Mouse (Mus musculus): Measurements from ENCODE around the gene Uvrag.

Gene Uvrag

DNA sequence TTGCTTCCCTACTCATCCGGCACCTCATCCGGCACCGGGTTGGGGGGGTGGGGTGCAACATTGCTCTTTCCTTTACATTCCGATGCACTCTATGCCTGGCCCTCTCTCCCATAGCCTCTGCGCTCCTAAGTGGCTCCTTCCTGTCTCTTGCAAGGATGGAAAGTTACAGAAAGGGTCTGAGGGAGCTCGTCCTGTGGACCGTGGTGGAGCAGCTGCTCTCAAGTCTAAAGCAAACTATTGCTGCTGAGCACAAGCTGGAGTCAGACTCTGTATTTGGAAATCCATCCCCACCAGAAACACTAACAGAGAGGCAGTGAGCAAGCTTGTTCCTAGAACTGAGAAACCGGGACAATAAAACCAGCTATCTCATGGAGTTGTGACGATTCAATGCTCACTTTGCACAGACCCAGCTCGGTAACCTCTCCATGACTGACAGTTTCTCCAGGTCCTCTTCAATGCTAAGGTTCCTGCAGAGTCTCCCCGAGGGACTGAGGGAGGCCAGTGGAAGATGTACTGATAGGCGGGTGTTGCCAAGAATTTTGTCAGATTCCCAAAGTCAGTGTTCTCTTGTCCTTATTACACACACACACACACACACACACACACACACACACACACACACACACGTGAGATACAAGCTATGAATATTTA, 975 bp downstream of the Uvrag start:
- DNase-seq (ENCODE audit: low read depth, low spot score) = no peak

DNA sequence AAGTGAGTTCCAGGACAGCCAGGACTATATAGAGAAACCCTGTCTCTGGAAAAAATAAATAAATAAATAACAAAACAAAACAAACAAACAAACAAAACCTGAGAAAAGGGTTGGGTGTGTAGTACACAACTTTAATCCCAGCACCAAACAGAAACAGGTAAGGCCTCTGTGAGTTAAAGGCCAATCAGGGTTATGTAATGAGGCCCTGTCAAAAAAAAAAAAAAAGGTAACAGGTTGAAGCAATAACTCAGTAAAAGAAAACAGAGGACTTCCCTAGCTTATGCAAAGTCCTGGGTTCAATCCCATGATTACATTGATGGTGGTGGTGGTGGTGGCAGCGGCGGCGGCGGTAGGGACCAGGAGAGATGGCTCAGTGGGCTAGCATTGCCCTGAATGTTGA, 3.4 kb downstream of the Uvrag start:
- no peak for DNase-seq (ENCODE audit: low read depth, low spot score)

DNA sequence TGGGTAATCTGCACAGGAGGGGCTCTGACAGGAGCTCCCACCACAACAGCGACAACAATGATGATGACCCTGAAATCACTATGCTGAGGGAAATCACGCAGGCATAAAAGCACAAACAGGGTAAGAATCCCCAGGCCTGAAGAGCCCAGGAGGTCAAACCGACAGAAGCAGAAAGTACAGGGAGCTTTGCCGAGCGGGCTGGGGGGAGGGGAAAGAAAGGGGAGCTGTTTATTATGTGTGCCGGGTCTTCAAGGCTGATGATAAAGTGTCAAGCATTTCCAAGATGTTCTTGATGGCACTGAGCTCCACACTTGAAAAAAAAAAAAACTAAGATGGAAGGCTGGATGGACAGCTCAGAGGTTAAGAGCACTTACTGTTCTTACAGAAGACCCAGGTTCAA, 4.2 kb downstream of the Uvrag start:
- DNase-seq (ENCODE audit: low read depth, low spot score) = no peak

DNA sequence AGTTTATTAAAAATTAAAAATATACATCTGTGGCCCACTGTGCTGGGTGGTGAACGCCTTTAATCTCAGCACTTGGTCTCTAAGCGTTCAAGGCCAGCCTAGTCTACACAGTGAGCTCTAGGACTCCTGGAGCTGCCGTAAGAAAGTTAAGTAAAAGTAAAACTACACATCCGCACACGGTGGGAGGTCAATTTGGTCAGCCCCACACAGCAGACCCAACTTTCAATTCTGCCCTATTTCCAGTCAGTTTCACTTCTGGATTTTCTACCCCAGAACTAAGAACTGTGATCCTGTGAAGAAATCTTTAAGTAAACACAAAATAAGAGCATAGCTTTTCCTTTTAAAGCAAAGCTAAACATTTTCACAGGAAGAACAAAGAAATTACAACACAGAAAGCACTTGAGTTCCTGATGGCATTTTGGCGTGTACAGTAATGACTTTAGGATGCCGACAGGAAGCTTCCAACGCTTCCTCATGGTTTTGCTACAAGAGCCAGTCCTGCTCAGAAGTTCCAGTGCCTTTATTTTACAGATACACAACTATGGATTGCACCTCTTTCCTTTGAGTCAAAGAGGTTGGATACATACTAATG, 7.0 kb downstream of the Uvrag start:
- no peak for DNase-seq (ENCODE audit: low read depth, low spot score)

DNA sequence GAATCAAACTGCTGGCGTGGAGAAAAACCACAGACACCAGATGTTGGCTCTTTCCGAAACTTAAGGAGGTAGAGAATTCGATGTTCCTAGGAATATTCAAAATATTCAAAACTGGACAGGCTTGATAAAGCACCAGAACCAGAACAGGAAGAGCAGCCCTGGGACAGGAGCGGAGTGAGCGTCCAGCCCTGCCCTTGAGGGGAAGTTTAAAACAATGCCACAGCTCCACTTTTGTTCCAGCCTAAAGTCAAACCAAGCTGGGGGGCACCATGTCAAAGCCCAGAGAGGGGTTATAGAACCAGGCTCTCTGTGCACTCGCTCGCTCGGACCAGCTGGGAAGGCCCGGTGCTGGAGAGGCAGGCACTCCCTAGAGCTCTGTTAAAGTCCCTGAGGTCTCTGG, 8.3 kb downstream of the Uvrag start:
- no peak for DNase-seq (ENCODE audit: low read depth, low spot score)

DNA sequence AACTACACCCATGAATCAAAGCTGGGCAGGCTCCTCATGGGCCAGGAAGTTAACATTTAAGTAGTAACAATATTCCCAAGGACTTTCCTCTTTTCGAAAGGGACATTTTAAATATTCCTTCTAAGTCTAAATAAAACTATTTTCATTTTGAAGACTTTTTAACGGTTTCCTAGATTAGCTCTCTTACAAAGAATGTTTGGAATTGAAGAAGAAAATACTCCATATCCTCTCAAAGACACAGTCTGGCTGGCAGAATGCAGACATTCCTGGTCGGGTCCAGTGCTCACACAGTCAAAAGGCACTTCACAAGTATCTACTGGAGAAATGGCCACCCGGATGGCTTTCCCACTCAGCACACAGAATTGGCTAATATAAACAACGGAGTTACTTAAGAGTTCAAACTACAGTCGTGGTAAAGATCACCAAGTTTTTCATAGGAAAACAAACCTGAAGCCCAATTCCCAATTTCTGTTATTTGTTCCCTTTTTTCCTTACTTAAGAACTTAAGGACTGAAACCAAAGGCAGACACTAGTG, 9.1 kb downstream of the Uvrag start:
- no peak for DNase-seq (ENCODE audit: low read depth, low spot score)

DNA sequence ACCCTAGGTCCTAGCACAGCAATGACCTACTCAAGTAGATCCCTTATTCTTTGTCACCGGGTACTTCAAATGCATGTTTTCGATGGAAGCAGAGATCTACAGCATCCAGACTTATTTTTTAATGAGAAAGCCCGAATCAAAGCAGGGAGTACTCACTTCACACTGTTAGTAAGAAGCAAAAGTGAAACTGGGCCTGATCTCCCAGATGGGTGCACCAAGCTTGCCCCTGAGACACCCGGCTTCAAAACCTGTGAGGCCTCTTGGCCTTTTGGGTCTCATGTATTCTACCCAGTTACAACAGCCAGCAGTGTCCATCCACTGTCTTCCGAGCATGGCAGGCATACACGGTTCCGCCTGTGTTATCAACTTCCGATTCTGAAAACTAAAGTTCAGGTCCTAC, 12.0 kb downstream of the Uvrag start:
- DNase-seq (ENCODE audit: low read depth, low spot score) = no peak

DNA sequence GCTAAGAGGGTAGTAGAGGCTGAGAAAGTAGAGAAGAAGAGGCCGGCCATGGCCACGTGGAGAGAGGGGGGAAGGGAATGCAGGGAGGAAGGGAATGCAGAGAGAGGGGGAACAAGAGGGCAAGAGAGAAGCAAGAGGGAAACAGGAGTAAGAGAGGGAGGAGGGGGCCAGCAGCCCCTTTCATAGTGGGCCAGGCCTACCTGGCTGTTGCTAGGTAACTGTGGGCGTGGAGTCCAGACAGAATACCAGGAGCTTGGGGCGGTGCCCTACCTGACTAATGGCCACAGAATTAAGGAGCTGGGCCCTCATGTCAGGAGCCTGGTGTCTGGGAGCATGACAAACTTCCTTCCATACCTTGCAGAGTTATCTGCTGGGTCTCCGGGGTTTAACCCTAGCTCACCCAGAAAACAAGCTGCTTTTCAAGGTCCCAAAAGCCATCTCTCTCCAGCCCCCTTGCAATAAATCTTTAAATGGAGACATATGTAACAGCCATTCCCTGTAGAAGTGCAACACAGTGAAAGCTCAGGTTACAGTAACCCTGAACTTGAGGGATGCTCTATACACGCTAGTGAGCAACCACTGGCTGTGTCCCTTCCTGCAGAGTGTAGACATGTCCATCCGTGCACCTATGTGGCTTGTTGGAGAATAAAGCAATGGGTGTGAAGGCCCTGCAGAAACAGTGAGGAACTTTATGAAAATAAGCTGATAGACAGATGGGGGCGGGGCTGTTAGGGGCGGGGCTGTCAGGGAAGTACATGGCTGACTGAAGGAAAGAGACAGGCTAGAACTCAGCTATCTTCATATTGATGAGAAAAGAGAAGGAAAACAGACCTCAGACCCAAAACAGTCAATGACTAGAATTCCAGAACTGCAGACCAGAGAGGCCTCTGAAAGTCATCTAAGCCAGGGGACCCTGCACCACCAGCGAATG, 12.7 kb downstream of the Uvrag start:
- no peak for DNase-seq (ENCODE audit: low read depth, low spot score)

DNA sequence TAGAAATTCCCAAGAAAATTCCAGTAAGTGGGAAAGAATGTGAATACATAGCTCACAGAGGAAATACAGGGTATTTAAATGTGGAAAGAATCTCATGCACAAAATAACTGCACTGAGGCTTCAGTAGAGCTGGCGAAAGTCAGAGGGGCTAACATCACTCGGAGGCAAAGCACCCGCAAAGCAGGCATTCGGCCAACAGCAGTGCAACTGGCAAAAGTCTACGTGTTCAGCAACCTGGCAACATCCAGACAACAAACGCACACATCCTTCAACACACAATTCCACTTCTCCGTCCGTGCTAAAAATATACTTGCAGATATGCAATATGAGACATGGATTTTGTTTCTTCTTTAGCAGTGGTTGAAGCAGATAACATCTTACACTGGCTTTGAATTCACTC, 14.9 kb downstream of the Uvrag start:
- DNase-seq (ENCODE audit: low read depth, low spot score) = no peak

DNA sequence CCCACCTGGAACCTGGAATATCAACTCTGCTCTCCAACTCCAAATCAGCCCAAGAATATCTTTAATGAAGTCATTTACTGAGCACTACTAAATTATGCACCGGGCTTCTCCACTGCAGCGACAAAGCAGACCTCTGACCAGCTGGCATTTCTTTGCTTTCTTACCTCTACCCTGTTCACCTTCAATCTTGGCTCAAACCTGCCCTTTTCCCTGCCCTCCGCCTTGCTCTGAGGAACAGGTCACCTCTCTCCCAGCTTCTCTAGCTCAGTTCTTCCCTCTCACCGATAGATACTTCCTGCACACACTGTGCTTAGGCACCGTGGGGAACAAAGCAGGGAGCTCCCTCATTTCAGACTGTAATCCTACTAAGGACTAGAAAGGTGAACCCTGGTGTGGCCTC, 18.3 kb downstream of the Uvrag start:
- DNase-seq (ENCODE audit: low read depth, low spot score) = no peak

DNA sequence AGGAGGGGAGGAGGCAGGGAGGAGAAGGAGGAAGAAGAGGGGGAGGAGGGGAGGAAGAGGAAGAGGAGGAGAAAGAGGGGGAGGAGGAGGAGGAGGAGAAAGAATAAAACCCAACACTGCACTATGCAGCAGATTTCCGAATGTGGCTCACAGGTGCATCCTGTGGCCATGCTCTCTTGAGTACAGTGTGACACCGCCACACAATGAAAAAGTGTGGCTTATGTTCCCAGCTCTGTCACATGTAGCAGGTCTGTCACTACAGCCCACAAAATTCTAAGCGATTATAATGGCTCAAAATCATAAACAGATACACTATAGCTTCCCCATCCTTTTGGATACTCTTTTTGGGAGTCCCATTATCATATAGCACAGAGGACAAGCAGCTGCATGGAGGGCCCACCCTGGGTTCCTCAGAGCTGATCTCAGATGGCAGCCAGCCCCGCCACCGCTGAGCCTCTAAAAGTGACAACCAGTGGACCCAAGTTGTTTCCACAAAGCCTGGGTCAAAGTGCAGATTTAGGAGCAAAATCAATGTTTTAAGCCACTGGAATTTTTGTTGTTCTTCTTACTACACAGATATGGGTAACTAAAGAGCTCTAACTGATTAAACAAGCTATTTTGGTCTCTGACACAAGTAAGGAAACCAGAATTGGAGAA, 19.9 kb downstream of the Uvrag start:
- DNase-seq (ENCODE audit: low read depth, low spot score) = no peak

DNA sequence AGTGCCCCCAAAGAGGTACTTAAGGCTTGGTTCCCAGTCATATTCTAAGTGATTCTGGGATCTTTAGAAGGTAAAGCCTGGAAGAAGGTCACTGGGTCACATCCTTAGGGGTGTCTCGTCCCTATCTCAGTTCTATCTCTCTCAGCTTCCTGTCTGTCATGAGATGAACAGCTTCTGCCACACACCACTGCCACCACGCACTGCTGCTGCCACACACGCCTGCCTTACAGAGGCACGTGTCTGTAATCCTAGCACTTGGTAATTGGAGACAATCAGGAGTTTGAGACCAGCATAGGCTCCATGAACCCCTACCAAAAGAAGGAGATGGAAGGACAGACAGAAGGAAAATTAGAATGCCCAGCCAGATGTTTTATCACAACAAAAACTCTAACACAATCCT, 20.9 kb downstream of the Uvrag start:
- no peak for DNase-seq (ENCODE audit: low read depth, low spot score)

DNA sequence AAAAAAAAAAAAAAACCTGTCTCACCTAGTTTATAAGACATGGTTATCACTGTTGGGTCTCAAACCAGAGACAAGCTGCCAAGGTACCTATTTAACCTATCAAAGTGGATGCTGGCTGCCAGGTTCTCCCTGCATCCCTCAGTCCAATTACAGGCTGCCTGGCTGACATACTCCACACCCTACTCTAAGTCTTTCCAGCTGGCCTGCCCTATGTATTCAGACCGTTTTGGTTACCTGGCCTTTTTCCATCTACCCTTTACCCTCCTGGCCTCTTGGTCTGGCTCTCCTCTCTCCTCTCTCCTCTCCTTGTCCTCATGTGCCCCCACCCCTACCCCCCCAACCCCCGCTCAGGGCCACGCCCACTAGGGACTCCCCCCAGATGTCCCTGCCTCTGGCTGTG, 24.2 kb downstream of the Uvrag start:
- no peak for DNase-seq (ENCODE audit: low read depth, low spot score)

DNA sequence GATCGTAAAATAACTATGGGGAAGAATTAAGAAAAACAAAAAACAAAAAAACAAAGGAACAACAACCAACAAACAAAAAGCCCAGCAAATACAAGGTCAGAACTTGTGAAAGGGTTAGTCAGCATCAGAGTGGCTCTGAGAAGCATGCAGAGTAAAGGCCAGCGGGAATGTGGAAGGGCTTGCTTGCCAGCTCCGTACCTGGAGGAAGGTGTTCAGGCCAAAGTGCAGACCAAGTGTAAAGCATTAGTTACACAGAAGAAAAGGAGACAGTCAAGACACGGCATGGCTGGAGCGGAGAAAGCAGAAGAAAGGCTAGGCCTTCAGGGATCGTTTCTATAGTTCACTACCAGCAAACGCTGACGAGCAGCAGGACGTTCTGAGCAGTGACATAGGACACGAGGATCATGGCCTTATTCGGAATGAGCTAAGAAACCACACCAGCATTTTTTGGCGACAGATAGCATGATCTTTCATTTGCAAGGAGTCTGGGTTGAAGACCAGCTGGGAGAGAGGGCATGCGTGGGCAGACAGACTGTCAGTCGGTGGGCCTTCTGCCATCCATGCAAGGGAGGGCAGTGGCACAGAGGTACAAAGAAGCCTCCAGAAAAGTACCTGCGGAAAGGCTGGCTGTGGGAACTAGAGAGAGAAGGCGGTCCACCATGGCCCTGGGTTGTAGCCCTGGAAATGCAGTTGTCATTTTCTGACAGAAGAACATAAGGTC, 26.8 kb downstream of the Uvrag start:
- DNase-seq (ENCODE audit: low read depth, low spot score) = no peak

DNA sequence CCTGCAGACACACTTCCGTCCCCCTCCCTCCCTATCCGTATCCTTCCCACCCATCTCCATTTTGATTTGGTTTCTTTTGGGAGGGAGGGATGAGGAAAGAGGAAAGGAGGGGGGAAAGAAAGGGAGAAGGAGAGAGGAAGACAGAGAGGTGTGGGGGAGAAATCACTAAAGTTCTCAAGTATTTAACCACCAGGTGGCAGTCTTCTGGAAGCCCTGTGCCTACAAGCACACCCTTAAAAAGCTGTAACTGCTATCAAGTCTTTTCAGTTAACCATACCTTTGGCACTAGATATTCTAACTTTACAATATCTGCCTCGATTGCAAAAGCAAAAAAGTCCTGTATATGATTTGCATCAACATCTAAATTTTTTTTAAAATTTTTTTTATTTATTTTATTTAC, 33.4 kb downstream of the Uvrag start:
- no peak for DNase-seq (ENCODE audit: low read depth, low spot score)

DNA sequence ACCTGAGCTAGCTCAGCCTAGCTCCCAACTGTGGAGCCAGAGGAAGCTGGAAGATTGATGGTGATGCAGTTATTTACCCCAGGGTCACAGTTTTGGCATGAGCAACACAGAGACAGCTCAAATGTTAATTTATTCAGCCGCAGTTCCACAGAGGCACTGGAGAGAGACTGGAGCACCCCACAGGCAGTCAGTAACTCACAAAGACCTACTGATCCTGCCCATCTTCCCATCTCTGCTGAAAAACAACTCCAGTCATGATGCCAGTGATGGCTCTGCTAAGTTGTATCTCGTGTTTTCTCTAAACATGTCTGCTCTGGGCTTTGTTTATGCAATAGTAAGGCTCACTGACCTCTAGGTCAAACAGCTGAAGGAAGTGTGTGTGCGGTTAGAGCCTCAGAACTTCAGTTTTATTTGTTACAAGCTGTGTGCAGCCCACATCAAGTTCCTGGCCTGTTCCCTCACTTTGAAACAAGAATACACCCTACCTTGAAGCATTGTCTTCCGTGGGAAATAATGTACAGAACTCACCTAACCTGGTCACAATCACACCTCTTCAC, 34.1 kb downstream of the Uvrag start:
- DNase-seq (ENCODE audit: low read depth, low spot score) = no peak

DNA sequence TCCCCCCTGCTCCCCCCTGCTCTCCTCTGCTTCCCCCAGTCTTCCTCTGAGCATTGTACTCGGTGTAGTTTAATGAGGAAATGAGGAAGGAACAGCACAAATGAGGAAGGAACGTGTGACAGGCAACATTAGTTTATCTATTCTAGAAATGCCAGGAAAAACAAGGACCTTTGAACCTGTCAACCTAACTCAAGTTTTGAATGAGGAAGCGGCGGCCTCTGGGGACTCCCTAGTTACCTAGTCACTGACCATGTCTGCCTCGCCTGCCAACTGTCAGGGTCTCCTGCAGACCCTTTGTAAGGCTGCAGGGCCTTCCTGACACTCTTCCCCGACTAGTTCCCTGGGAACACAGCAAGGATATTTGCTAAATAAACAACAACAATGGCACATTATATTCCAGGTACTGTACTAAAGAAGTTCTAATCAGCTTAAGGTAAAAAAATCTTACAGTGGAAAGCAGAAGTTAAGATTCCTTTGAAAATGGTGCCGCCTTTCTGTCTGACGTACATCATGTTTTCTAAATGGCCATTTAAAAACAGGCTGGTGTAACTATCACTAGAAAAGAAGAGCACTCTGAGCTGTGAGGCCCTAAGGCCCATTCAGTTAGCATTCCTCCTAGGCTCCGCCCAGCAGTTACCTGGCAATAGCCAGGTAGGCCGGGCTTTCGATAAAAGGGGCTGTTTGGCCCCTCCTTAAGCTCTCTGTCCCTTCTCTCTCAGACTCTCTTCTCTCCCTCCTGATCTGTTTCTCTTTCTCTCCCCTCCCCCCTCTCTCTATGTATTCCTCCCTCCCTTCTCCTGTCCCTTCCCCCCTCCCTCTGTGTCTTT, 39.0 kb downstream of the Uvrag start:
- no peak for DNase-seq (ENCODE audit: low read depth, low spot score)

DNA sequence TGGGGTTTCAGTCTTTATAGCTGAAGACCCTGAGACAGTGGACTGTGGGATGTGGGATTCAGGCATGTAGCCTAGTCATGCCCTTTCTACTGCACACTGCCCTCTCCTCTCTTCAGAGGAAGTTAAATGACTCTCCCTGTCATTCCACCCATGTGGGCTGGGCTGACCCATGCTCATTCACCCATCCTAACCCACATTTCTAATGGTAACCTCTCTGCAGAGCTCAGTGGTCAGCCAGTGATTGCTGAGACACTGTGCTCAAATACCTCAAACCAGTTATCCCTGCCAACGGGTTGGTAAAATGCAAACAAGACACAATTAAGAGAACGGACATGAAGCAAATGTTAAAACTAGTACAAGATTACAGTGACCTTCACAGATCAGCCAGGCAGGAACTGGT, 39.9 kb downstream of the Uvrag start:
- no peak for DNase-seq (ENCODE audit: low read depth, low spot score)

DNA sequence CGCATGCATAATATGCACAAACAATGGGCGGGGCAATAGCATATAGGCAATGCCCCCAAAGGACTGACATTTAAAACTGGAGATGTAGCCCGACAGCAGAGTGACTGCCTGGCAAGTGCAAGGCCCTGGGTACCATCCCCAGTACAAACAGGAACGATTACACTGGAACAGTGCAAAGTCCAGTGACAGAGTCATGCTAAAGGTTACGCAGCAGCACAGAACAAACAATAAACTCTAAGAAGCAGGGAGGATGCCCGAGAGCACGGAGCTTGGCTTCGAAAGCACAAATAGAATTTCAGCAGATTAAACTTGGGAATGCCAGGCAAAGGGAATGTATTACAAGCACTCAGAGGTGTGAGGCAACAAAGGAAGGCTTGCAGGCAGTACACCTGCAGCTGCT, 40.4 kb downstream of the Uvrag start:
- no peak for DNase-seq (ENCODE audit: low read depth, low spot score)

DNA sequence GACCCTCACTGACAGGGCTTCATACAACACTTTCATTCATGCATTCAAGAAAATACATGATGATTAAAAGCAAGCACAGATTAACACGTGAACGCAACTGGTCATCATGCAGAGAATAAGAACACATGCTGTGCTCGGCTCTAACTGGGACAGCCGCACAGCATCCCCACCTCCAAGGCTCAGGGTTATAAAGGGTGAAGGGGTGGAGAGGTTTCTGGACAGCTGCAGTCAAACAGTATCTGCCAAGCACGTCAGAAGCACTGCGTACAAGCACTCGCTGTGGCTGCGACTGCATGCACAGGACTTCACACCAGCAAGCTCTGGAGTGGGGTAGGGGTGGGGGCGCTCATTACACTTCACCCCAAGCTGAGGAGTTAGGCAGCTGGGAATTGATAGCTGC, 40.9 kb downstream of the Uvrag start:
- DNase-seq (ENCODE audit: low read depth, low spot score) = no peak
